Mouse (Mus musculus): ENCODE measurements around the gene Eif2d.

DNA sequence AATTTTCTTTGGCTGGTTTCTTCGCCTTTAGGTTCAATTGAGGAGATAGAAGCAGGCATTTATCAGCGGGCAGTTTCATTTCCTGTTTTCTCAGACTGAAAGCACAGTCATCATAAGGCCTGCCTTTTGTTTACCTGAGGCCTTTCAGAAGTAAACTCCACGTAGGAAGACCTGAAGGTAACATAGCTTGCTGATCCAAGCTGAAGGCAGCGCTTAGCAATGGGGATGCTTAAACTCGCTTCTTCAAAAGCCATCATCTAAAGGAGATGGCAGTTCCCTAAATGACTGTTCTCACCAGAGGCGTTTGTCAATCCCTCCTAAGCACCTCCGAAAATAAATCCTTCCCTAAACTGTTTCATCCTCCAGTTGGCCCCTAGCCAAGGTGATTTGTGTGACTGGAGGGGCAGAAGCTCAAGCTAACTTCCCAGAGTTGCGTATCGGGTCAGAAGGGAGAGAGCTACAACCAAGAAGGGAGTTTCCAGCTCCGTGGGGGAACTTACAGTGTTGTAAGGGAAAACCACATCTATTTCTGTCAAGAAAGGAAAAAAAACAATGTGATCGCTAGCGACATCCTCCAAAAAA, 42.4 kb upstream of the Eif2d start:
- no peak for TF ChIP-seq CTCF (IDR thresholded peaks at IDR 0.05; ENCODE audit: extremely low read depth, insufficient read length, insufficient replicate concordance, low read depth, low read length)
- TF ChIP-seq POLR2A (IDR thresholded peaks at IDR 0.05; ENCODE audit: low read depth, low read length): no peak

All from small intestine, adult 2 months (tissue).